Comparison of ENCODE assay signal across 9 mouse cellular contexts in the genomic region with DNA sequence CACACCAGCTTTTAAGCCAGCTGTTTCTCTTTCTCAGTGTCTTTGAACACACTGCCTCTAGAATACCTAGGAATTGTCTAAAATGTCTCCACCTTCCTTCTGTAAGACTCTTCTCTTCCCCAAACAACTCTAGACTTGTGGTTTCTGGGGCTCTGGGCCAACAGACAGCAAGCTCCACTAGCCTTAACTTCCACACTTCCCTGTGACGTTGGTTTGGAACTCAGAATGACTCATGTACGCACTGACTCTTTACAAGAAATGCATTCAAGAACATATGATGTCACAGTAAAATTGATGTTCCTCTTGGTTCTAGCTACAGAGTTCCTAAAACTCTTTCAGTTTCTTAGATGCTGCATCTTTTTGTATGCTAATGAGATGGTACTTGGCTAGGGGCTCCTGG.
"Had no signal": no experiment of that assay in that cellular context is flagged by ENCODE, and none has a peak within 500 bp of the region (broad histone marks: within the 10 kb centered on the region; RNA-seq: fewer than 3 reads in every experiment).

No protein-coding gene starts in this region.

- DNase-seq: kidney, adult 18-20 months; kidney, postnatal 14 days; lung, adult 2 months; lung, postnatal 10 days; retina, postnatal 1 day; right cerebral cortex, postnatal 4 days; spleen, adult 18-20 months; thymus, postnatal 36 days had no signal

- ATAC-seq: midbrain, embryonic 13.5 days had no signal
